Mouse (Mus musculus): ENCODE measurements around the gene Ift46. TPM values are rescaled to one million over a fixed set of nuclear protein-coding genes. Genes with fewer than 3 reads are reported as not detected.

Gene Ift46
- total RNA-seq (2021) = 10 to 100 TPM; 68.2 to 85.5 TPM
- long read RNA-seq, experiment 1, full-length matches to known transcripts = 27 of 37 reads
- long read RNA-seq, experiment 1, partial matches to known transcripts = 5 of 37 reads
- long read RNA-seq, experiment 1, other reads (novel, unspliced or antisense) = 5 of 37 reads
- long read RNA-seq, experiment 2, full-length matches to known transcripts = 14 of 18 reads
- long read RNA-seq, experiment 2, partial matches to known transcripts = 3 of 18 reads
- long read RNA-seq, experiment 2, other reads (novel, unspliced or antisense) = 1 of 18 reads

DNA sequence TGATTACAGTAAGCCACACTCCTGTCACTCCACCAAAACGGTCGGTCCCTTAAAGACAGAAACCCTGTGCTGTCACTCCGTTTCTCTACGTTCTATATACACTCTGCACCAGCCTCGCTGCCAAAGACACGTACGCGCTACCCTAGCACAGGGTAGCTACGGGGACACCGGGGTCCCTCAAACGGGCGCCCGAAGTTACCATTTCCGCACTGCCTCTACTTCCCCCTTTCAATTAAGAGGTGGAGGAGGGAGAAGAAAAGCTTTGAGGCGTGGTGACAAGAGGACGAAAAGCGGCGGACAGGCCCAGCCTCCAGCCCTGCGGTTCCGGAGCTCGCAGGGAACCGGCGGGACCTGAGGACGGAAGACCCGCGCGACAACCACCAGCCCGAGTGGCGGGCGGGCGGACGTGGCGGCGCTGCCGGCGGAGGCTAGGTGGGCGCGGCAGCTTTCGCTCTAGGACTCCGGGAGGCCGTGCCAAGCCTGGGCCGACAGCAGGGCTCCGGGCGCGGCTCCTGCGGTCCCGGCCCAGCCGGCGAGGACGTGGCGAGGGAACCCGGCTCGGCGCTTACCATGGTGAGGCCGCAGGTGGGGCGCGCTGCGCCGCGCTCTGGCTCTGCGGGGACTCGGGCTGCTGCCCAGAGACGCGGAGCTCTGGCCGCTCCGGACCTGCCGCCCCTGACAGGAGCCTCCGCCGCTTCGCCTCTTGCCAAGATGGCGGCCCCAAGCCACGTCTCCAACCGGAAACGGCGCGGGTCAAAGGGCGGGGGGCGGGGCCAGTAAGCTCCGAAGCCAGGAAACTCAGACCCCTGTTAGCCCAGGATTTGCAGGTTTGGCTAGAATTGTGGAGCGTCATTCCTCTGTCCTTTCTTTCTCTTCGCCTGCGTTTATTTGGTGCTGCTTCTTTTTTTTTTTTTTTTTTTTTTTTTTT, at the start of gene Ift46, which contains the start of gene Arcn1:
Gene Ift46 (plus strand): TSS at position 808 of the 928 bp plus-strand sequence.
Gene Arcn1 (minus strand): TSS at position 745 of the 928 bp plus-strand sequence.
- DNase-seq (ENCODE audit: low spot score in 2 of 2) = peak; percentile 69 to 80
- intact Hi-C loops (cut with DNase I) = no loop called here

- DNase-seq (ENCODE audit: low spot score in 2 of 2) = no peak
- intact Hi-C loops (cut with DNase I) = no loop called here
Measured at GRCm38 (mm10) chr9:44718937-44719631, 48.6 kb upstream of the Ift46 start.

- DNase-seq (ENCODE audit: low spot score in 2 of 2) = no peak
- intact Hi-C loops (cut with DNase I) = no loop called here
Measured at GRCm38 (mm10) chr9:44719632-44720357, 47.9 kb upstream of the Ift46 start.

- DNase-seq (ENCODE audit: low spot score in 2 of 2) = no peak
- intact Hi-C loops (cut with DNase I) = no loop called here
Measured at GRCm38 (mm10) chr9:44720358-44721153, 47.2 kb upstream of the Ift46 start.

GRCm38 (mm10) chr9:44721154-44721876, 46.4 kb upstream of the Ift46 start:
- DNase-seq (ENCODE audit: low spot score in 2 of 2) = peak; percentile 75 to 78
- intact Hi-C loops (cut with DNase I) = no loop called here

GRCm38 (mm10) chr9:44721877-44722186, 45.9 kb upstream of the Ift46 start:
- DNase-seq (ENCODE audit: low spot score in 2 of 2) = no peak
- intact Hi-C loops (cut with DNase I) = no loop called here

GRCm38 (mm10) chr9:44722575-44722974, 45.1 kb upstream of the Ift46 start:
- intact Hi-C loops (cut with DNase I) = no loop called here
- DNase-seq (ENCODE audit: low spot score in 2 of 2) = no peak

- intact Hi-C loops (cut with DNase I) = no loop called here
- DNase-seq (ENCODE audit: low spot score in 2 of 2) = no peak
Measured at GRCm38 (mm10) chr9:44723008-44723407, 44.7 kb upstream of the Ift46 start.

DNA sequence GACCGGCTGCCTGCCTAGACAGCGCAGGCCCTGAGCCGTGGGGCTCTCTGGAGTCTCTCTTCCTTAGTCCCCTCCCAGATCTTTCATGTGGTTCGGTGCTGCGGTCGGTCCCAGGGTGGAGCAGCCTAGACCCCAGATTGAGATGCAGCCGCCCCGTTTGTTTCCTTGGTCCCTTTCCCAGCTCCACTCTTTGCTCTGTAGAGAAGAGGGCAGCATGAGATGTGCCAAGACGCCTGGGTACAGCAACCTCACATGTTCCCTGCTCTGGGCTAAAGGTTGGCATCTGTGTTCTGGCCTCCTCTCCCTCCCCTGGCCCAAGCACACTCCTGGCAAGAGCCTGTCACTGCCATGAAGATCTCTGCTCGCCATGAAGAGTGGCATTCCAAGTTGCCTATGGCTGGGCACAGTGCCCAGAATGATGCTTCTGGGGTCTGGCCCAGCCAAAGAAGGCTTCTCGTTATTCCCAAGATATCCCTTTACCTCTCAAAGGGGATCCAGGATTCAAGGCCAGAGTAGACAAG, 44.1 kb upstream of the Ift46 start:
- DNase-seq (ENCODE audit: low spot score in 2 of 2) = no peak
- intact Hi-C loops (cut with DNase I) = no loop called here

- intact Hi-C loops (cut with DNase I) = no loop called here
- DNase-seq (ENCODE audit: low spot score in 2 of 2) = peak; percentile 54 to 67
Measured at GRCm38 (mm10) chr9:44724223-44724622, 43.5 kb upstream of the Ift46 start.

DNA sequence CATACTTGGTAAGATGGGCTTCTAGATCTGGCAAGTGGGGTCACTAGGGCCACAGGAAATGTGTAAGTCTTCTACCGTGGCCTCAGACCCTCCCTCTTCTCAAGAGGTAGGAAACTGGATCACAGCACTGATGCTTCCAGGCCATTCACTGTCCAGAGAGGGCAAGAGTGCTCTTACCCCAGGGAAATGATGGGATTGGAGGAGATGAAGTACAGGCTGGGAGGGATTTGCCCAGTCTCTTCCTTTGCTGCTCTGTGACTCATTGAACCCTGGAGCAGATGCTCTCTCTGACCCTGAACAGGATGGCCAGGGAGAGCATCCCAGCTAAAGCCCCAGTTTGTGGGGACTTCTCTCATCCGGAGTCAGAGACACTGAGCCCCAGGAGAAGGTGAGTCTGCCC, 43.0 kb upstream of the Ift46 start:
- intact Hi-C loops (cut with DNase I) = no loop called here
- no peak for DNase-seq (ENCODE audit: low spot score in 2 of 2)

GRCm38 (mm10) chr9:44726431-44727146, 41.1 kb upstream of the Ift46 start:
- DNase-seq (ENCODE audit: low spot score in 2 of 2) = no peak
- intact Hi-C loops (cut with DNase I) = no loop called here

DNA sequence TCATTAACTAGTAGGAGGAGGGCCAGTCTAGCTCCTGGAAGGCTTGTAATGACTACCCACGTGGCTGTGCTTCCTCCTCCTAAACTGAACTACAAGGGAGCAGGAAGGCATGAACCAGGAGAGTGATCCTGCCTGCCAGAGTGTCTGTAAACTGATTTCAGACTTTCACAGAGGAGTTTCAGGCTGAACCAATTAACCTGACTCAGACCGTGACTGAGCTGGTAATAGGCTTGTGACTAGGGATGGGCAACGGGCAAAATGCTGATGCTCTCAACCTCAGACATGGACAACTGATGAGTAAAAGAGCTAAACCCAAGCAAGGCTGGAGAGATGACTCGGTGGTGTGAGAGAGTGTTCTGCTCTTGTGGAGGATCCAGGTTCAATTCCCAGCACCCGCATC, 40.3 kb upstream of the Ift46 start:
- intact Hi-C loops (cut with DNase I) = no loop called here
- DNase-seq (ENCODE audit: low spot score in 2 of 2) = no peak

GRCm38 (mm10) chr9:44732130-44732549, 35.6 kb upstream of the Ift46 start:
- intact Hi-C loops (cut with DNase I) = no loop called here
- DNase-seq (ENCODE audit: low spot score in 2 of 2) = no peak

DNA sequence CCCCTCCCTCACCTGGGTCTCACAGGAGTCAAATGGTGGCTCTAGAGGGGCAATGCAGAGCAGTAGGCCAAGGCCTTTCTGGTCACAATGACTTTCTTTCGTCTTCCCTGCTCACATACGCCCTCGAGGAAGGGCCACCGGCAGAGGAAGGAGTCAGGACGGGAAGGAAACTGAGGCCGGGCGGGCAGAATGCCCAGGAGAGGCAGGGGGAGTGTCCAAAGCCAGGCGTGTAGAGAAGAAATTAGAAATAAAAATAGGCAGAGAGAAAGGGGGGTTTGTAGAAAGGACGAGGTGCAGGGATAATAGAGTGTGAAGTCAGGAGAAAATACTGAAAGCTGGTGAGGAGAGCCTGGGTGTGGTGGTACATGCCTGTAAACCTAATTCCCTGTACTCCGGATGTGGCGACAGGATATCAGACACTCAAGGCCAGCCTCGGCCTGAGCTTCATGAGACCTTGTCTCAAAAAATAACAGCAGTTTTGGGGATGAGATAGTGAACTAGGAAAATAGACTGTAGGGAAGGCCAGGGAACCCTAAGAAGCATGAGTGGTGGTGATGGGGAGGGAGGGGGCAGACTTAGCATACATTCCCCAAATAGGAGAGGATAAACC, 34.7 kb upstream of the Ift46 start:
- DNase-seq (ENCODE audit: low spot score in 2 of 2) = no peak
- intact Hi-C loops (cut with DNase I) = no loop called here

GRCm38 (mm10) chr9:44733671-44734523, 33.8 kb upstream of the Ift46 start:
- DNase-seq (ENCODE audit: low spot score in 2 of 2) = no peak
- intact Hi-C loops (cut with DNase I) = loop anchor here (1.0 kb wide), 1 partner anchor 79 kb away; no protein-coding TSS in a partner anchor

All from left cerebral cortex, postnatal 14 days (tissue).